Mouse (Mus musculus) intestine, postnatal 0 days (tissue): ENCODE results near the gene Rbm19. TPM values are rescaled to one million over a fixed set of nuclear protein-coding genes. Genes with fewer than 3 reads are reported as not detected.

ENCODE experiments used
- ATAC-seq: fragments of 200-750 bp; cut with Nextera tagmentation; 2 replicates; pipeline ENCODE4 v1.8.0; 2017; ENCODE audit warnings: mild to moderate bottlenecking, moderate TSS enrichment, moderate library complexity
- H3K27ac ChIP-seq: fragments of 300-500 bp; sonication (generic); 2 replicates; pipeline ENCODE4 v1.5.1; 2014; ENCODE audit warnings: mild to moderate bottlenecking, low read depth, low read length, moderate library complexity
- H3K27me3 ChIP-seq: fragments of 300-500 bp; sonication (generic); replicated peaks from 2 replicates; pipeline ENCODE4 v1.6.1; 2014; ENCODE audit warnings: low read length, mixed read lengths; ENCODE audit not compliant: control insufficient read depth, insufficient read depth
- H3K36me3 ChIP-seq: fragments of 300-500 bp; sonication (generic); 2 replicates; pipeline ENCODE4 v1.6.1; 2014; ENCODE audit warnings: mild to moderate bottlenecking, moderate library complexity; ENCODE audit not compliant: control insufficient read depth, insufficient read depth
- H3K4me1 ChIP-seq: fragments of 300-500 bp; sonication (generic); replicated peaks from 2 replicates; pipeline ENCODE4 v1.6.1; 2014; ENCODE audit warnings: antibody characterized with exemption, low read length, mixed read lengths; ENCODE audit not compliant: control insufficient read depth, insufficient read depth
- H3K4me2 ChIP-seq: fragments of 300-500 bp; sonication (generic); replicated peaks from 2 replicates; pipeline ENCODE4 v1.6.1; 2014; ENCODE audit warnings: low read depth, mild to moderate bottlenecking, moderate library complexity
- H3K4me3 ChIP-seq: fragments of 300-500 bp; sonication (generic); 2 replicates; pipeline ENCODE4 v1.5.1; 2014; ENCODE audit warnings: low read depth, low read length
- H3K9ac ChIP-seq: fragments of 300-500 bp; sonication (generic); 2 replicates; pipeline ENCODE4 v1.6.1; 2014; ENCODE audit warnings: mild to moderate bottlenecking, low read depth, low read length
- H3K9me3 ChIP-seq: fragments of 300-500 bp; sonication (generic); 2 replicates; pipeline ENCODE4 v1.6.1; 2016; ENCODE audit warnings: mixed run types; ENCODE audit not compliant: control insufficient read depth
- CTCF ChIP-seq: sonication (generic); IDR thresholded peaks from 2 replicates; pipeline ENCODE4 v1.5.1; 2016; ENCODE audit warnings: low read depth, mild to moderate bottlenecking, control low read depth, antibody characterized with exemption, moderate library complexity
- WGBS: fragments of 180-500 bp; shearing (Covaris S2); extraction: QIAGEN DNeasy Blood & Tissue Kit; methylation state at CpG from one replicate; pipeline ENCODE4 v1.1.7; 2014; 5-methylcytosine and 5-hydroxymethylcytosine counted together
- polyA plus RNA-seq: library from polyadenylated mRNA; unstranded; fragments of >200 nt; fragmentation: Nextera tagmentation; extraction: Ambion mirVana; gene quantifications from 2 replicates; pipeline ENCODE4 v1.2.1, GENCODE M21; 2015

Gene Rbm19
- polyA plus RNA-seq, 1 experiment from 2014 or later = 12.0 TPM

DNA sequence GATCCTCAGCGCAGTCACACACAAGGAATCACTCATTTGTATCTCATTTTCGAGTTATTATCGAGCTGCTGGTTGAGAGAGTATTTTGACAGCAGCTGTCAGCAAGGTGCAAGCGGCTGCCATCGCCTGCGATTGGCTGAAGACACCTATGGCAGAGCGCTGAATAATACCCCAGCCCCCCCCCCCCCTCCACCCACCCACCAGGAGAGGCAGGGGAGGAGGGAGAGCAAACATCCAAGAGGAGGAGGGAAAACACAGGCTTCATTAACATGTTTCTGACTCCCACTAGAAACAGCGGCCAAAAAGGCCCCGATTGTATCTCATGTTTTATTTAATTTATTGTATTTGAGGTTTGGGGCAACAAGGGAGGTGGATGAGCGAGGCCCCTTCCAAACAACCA lies 39.4 kb downstream of the Rbm19 start:
- TF ChIP-seq CTCF = no peak
- 69% methylated on average over 10 of the region's 10 CpGs for WGBS
- Histone ChIP-seq H3K4me2 (no peak overlapping the region), H3K9me3 (no peaks in the 10 kb centered on the region), H3K36me3 (peaks cover 1% of the 10 kb centered on the region; the same call in 1 of the 2 replicates), H3K27me3 (no peaks in the 10 kb centered on the region), H3K4me3 (no peak overlapping the region), H3K9ac (no peak overlapping the region), H3K4me1 (no peaks in the 10 kb centered on the region), H3K27ac (no peak overlapping the region)
- ATAC-seq = no peak

DNA sequence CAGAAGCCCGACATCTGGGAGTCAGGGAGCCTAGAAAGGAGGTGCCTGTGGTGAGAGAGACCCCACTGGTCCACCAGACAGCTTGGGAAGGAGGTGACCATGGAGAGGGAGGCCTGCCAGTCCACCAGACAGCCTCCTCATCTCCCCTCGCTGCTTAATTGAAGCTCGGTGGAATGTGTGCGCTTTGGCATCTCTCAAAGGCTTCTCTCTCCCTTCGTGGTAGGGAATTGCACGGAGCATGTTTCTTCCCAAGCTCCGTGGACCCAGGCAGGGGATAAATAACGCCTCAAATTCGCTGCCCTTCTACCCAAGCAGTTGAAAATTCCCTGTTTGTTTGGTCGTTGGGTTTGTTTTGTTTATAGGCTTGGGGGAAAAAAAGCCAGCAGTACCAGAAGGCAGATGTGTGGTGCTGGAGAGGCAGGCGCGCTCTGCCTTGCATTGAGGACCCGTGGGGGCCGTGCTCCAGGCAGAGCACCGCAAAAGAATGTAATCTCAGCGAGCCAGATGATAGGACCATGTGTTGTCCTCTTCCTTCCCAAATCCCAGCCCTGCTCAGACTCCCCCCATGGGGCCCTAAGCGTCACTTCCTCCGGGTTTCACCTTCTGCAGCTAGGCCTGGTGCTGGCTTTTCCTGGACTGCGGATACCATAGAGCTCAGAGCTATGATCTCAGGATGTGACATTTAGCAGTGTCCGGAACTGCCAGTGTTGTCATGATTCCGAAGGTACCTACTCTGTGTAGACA lies 40.1 kb downstream of the Rbm19 start:
- no peaks in the 10 kb centered on the region for H3K9me3 ChIP-seq
- H3K36me3 ChIP-seq = no peaks in the 10 kb centered on the region; the same call in 1 of the 2 replicates
- H3K4me2 ChIP-seq = no peak overlapping the region
- no peak overlapping the region for H3K27ac ChIP-seq
- TF ChIP-seq CTCF = no peak
- H3K9ac ChIP-seq = 0 out of 2 replicates have a peak overlapping the region, but pooled peaks have one; percentile 11
- ATAC-seq = no peak
- H3K4me3 ChIP-seq = no peak overlapping the region
- 61% methylated on average over 21 of the region's 21 CpGs for WGBS
- H3K27me3 ChIP-seq = no peaks in the 10 kb centered on the region
- H3K4me1 ChIP-seq = no peaks in the 10 kb centered on the region

DNA sequence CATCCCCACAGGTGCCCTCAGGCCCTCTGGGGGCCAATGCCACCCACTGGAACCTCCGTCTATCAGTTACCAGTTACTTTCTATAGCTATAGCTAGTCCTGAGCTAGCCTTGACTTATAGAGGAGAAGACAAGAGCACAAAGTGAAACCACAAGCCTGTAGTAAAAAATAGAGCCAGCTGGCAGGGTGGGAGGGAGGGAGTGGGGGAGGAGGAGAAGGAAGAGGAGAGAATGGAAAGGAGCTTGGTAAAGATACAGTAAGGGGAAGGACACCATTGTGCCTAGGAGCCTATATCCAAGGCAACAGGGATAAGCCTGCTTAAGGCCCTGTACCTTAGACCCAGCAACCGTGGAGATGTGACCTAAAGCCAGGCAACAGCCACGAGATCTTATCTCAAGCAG lies 40.9 kb downstream of the Rbm19 start:
- TF ChIP-seq CTCF = no peak
- Histone ChIP-seq H3K4me1 (no peaks in the 10 kb centered on the region), H3K4me2 (no peak overlapping the region), H3K27me3 (no peaks in the 10 kb centered on the region), H3K9ac (no peak overlapping the region), H3K36me3 (no peaks in the 10 kb centered on the region; the same call in 1 of the 2 replicates), H3K27ac (no peak overlapping the region), H3K4me3 (no peak overlapping the region), H3K9me3 (no peaks in the 10 kb centered on the region)
- no peak for ATAC-seq
- 64% methylated on average over 3 of the region's 3 CpGs for WGBS

DNA sequence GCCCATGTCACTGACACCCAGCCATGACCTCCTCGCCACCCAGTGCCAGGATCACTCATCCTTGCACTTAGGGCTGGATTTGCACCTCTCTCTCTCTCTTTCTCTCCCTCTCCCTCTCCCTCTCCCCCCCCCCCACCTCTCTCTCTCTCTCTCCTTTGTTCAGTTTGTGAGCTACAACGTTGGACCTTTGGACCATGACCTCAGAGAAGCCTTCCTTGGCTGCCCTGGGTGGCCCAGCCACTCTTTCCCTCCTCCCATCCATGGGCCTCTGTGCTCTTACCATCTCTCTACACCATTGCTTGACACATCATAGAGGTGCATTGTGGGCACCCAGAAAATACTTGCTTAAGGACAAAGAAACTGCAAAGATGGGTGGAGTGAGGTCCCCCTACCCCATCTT lies 42.2 kb downstream of the Rbm19 start:
- H3K4me1 ChIP-seq = 0 out of 2 replicates have a peak, but pooled peaks cover 1% of the 10 kb centered on the region
- no peak overlapping the region for H3K9ac ChIP-seq
- no peak overlapping the region for H3K4me3 ChIP-seq
- no peak overlapping the region for H3K27ac ChIP-seq
- TF ChIP-seq CTCF = no peak
- ATAC-seq = peak; percentile 44
- no peaks in the 10 kb centered on the region; the same call in 1 of the 2 replicates for H3K36me3 ChIP-seq
- no peak overlapping the region for H3K4me2 ChIP-seq
- no peaks in the 10 kb centered on the region for H3K27me3 ChIP-seq
- no peaks in the 10 kb centered on the region for H3K9me3 ChIP-seq
- 61% methylated on average over 2 of the region's 2 CpGs for WGBS

DNA sequence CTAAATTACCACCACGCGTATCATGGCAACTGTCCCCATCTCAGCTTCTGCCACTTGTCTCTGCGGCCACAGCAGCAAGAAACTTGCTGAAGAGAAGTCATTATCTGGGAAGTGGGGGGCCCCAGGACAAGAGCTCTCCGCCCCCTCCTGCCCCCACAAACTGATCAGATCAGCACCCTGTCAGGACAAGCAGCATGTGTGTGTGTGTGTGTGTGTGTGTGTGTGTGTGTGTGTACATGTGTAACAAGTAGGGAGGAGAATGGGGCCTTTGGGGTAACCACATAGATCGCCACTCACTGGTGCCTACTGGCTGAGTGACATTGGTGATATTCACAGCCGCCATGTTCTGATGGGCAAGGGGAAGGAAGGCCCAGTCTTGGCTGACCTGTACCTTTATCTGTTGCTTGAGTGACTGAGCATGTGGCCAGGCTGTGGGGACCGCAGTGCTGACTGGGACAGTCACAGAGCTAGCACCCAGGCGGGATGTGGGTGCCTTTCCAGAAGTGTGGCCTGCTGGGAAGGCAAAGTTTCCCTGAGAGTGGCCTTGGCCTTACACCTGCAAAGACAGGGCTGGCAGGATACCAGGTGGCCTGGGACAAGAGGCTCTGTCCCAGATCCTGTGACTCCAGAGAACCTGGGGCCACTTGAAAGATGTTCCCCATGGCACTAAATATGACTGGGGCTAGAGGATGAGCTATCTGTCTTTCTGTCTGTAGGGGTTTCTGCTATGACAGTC lies 44.8 kb downstream of the Rbm19 start:
- 89% methylated on average over 8 of the region's 8 CpGs for WGBS
- TF ChIP-seq CTCF = no peak
- H3K27me3 ChIP-seq = no peaks in the 10 kb centered on the region

DNA sequence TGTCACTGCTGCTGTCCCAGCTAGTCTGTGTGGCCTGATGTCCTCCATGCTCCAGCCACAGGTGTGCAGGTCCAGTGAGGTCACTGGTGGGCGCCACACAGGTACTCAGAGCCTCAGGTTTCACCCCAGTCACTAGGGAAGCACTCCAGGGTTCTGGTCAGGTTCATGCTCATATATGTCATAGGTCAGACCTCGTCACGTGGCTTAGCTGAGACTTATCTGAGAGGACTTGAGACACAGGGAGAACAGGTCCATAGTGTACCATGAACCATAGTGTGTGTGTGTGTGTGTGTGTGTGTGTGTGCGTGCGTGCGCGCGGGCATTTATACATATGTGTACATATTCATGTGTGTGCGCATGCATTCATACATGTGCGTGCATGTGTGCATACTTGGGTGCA lies 46.4 kb downstream of the Rbm19 start:
- no peak for TF ChIP-seq CTCF
- H3K36me3 ChIP-seq = no peaks in the 10 kb centered on the region
- H3K27me3 ChIP-seq = no peaks in the 10 kb centered on the region
- H3K4me2 ChIP-seq = no peak overlapping the region
- no peak overlapping the region for H3K4me3 ChIP-seq
- WGBS = 86% methylated on average over 10 of the region's 10 CpGs
- H3K27ac ChIP-seq = peak overlapping the region; percentile 46; the same call in 1 of the 2 replicates
- no peak overlapping the region for H3K9ac ChIP-seq
- ATAC-seq = peak; percentile 63
- H3K9me3 ChIP-seq = no peaks in the 10 kb centered on the region
- H3K4me1 ChIP-seq = peaks cover 8% of the 10 kb centered on the region; the same call in 1 of the 2 replicates

More for the DNA sequence above, 44.8 kb downstream of the Rbm19 start:
- H3K4me1 ChIP-seq = peaks cover 8% of the 10 kb centered on the region; the same call in 1 of the 2 replicates
- H3K9ac ChIP-seq = no peak overlapping the region
- H3K9me3 ChIP-seq = no peaks in the 10 kb centered on the region
- H3K27ac ChIP-seq = no peak overlapping the region
- no peaks in the 10 kb centered on the region for H3K36me3 ChIP-seq
- H3K4me2 ChIP-seq = no peak overlapping the region
- ATAC-seq = no peak
- no peak overlapping the region for H3K4me3 ChIP-seq
